Mouse (Mus musculus) adrenal gland, adult (tissue): ENCODE measurements around the gene Rtraf.

Experiments used
- DNase-seq, 2 experiments: peaks; one replicate each; pipeline ENCODE4 v3.0.0; 2022 to 2023; ENCODE audit warnings: low spot score in 1 of 2; ENCODE audit not compliant: inconsistent age in 2 of 2

Rtraf gene

GRCm38 (mm10) chr14:19801474-19802215, 22.0 kb downstream of the Rtraf start:
- DNase-seq: no peak

GRCm38 (mm10) chr14:19800485-19800884, 23.1 kb downstream of the Rtraf start:
- DNase-seq: no peak

GRCm38 (mm10) chr14:19796541-19797304, 26.9 kb downstream of the Rtraf start:
- peak in 1 of 2 experiments; percentile 45 for DNase-seq

GRCm38 (mm10) chr14:19794881-19795280, 28.7 kb downstream of the Rtraf start:
- DNase-seq: no peak

- DNase-seq: no peak
Measured at GRCm38 (mm10) chr14:19788443-19788842, 35.2 kb downstream of the Rtraf start.

- DNase-seq: peak in 1 of 2 experiments; percentile 77
Measured at GRCm38 (mm10) chr14:19785797-19786588, 37.6 kb downstream of the Rtraf start.

- DNase-seq: no peak
Measured at GRCm38 (mm10) chr14:19777945-19778344, 45.7 kb downstream of the Rtraf start.

GRCm38 (mm10) chr14:19777365-19777764, 46.3 kb downstream of the Rtraf start:
- no peak for DNase-seq

- DNase-seq: peak in 1 of 2 experiments; percentile 70
Measured at GRCm38 (mm10) chr14:19776890-19777289, 46.7 kb downstream of the Rtraf start.

- DNase-seq: no peak
Measured at GRCm38 (mm10) chr14:19776179-19776578, 47.4 kb downstream of the Rtraf start.

GRCm38 (mm10) chr14:19775491-19775890, 48.1 kb downstream of the Rtraf start:
- no peak for DNase-seq

GRCm38 (mm10) chr14:19774036-19774628, 49.5 kb downstream of the Rtraf start:
- DNase-seq: no peak

GRCm38 (mm10) chr14:19771173-19771572, 52.5 kb downstream of the Rtraf start:
- no peak for DNase-seq

- DNase-seq: peak in 1 of 2 experiments; percentile 69
Measured at GRCm38 (mm10) chr14:19769441-19770200, 54.0 kb downstream of the Rtraf start.

GRCm38 (mm10) chr14:19768648-19769047, 55.0 kb downstream of the Rtraf start:
- no peak for DNase-seq

GRCm38 (mm10) chr14:19766380-19766649, 57.3 kb downstream of the Rtraf start:
- no peak for DNase-seq

- no peak for DNase-seq
Measured at GRCm38 (mm10) chr14:19765539-19766379, 57.9 kb downstream of the Rtraf start.

GRCm38 (mm10) chr14:19764331-19764730, 59.3 kb downstream of the Rtraf start:
- no peak for DNase-seq

GRCm38 (mm10) chr14:19763527-19763926, 60.1 kb downstream of the Rtraf start:
- no peak for DNase-seq

GRCm38 (mm10) chr14:19762014-19762413, 61.6 kb downstream of the Rtraf start:
- no peak for DNase-seq
